Mouse (Mus musculus) spleen, adult 12 weeks (tissue): ENCODE data around the gene Mms22l.
"Not testable (repeated sequence)": the region's sequence is repeated elsewhere in the genome, so short reads cannot be mapped to it uniquely, and the experiment has no call there.

Source experiments
- DNase-seq: peaks from one replicate; pipeline ENCODE4 v3.0.0; 2022; ENCODE audit warnings: low spot score

The Mms22l gene

GRCm38 (mm10) chr4:24496116-24496952 is at the start of gene Mms22l:
Mms22l (plus strand) TSS chr4:24496451.
- DNase-seq, result peak; percentile 88

- DNase-seq, result not testable (repeated sequence)
Measured at GRCm38 (mm10) chr4:24484046-24484445, 12.2 kb upstream of the Mms22l start.

GRCm38 (mm10) chr4:24496953-24497319 is 685 bp downstream of the Mms22l start:
- no peak for DNase-seq

- DNase-seq, result no peak
Measured at GRCm38 (mm10) chr4:24509195-24509594, 12.9 kb downstream of the Mms22l start.

- DNase-seq, result no peak
Measured at GRCm38 (mm10) chr4:24536989-24537388, 40.7 kb downstream of the Mms22l start.

GRCm38 (mm10) chr4:24543421-24543820 is 47.2 kb downstream of the Mms22l start:
- DNase-seq, result no peak

GRCm38 (mm10) chr4:24544677-24545151 is 48.5 kb downstream of the Mms22l start:
- DNase-seq, result no peak

GRCm38 (mm10) chr4:24556116-24556820 is 60.0 kb downstream of the Mms22l start:
- no peak for DNase-seq

- no peak for DNase-seq
Measured at GRCm38 (mm10) chr4:24557149-24557548, 60.9 kb downstream of the Mms22l start.

GRCm38 (mm10) chr4:24568026-24568425 is 71.8 kb downstream of the Mms22l start:
- DNase-seq, result no peak

- DNase-seq, result no peak
Measured at GRCm38 (mm10) chr4:24568989-24569556, 72.8 kb downstream of the Mms22l start.

GRCm38 (mm10) chr4:24574276-24574675 is 78.0 kb downstream of the Mms22l start:
- DNase-seq, result peak; percentile 52

GRCm38 (mm10) chr4:24577594-24577993 is 81.3 kb downstream of the Mms22l start:
- DNase-seq, result no peak

- DNase-seq, result no peak
Measured at GRCm38 (mm10) chr4:24582295-24582694, 86.0 kb downstream of the Mms22l start.

GRCm38 (mm10) chr4:24583997-24584396 is 87.7 kb downstream of the Mms22l start:
- DNase-seq, result no peak

- DNase-seq, result no peak
Measured at GRCm38 (mm10) chr4:24594824-24595223, 98.6 kb downstream of the Mms22l start.

GRCm38 (mm10) chr4:24596942-24597611 is 100.8 kb downstream of the Mms22l start:
- DNase-seq, result no peak

- no peak for DNase-seq
Measured at GRCm38 (mm10) chr4:24598637-24599036, 102.4 kb downstream of the Mms22l start.

- DNase-seq, result no peak
Measured at GRCm38 (mm10) chr4:24601711-24602110, 105.5 kb downstream of the Mms22l start.

- DNase-seq, result no peak
Measured at GRCm38 (mm10) chr4:24609085-24609484, 112.8 kb downstream of the Mms22l start.

- DNase-seq, result no peak
Measured at GRCm38 (mm10) chr4:24609564-24609963, 113.3 kb downstream of the Mms22l start.

GRCm38 (mm10) chr4:24620005-24620404 is 123.8 kb downstream of the Mms22l start:
- DNase-seq, result no peak
